ENCODE assay signal across 26 mouse cellular contexts in genomic region chr8:73626798-73627197, GRCm38 (mm10).
"Had no signal": no experiment of that assay in that cellular context is flagged by ENCODE, and none has a peak within 500 bp of the region (broad histone marks: within the 10 kb centered on the region; RNA-seq: fewer than 3 reads in every experiment).

No protein-coding gene starts in this region.

- DNase-seq: gastrocnemius, postnatal 14 days; gastrocnemius, postnatal 36 days; heart, adult 11 months; heart, adult 2 months; heart, postnatal 14 days; heart, postnatal 36 days; kidney, adult 11 months; kidney, adult 2 months; kidney, adult 9 months; kidney, postnatal 14 days; kidney, postnatal 36 days; layer of hippocampus, adult 9-11 months; layer of hippocampus, postnatal 36 days; left cerebral cortex, postnatal 4 days had no signal

- H3K27ac ChIP-seq: heart, adult 2 months; heart, embryonic 13.5 days; heart, embryonic 15.5 days; hindbrain, embryonic 13.5 days; hindbrain, embryonic 15.5 days; hindbrain, postnatal 0 days; kidney, embryonic 15.5 days; kidney, postnatal 0 days; limb, embryonic 13.5 days; limb, embryonic 15.5 days; liver, embryonic 12.5 days; liver, embryonic 14.5 days had no signal

- ATAC-seq: hindbrain, postnatal 0 days; intestine, embryonic 16.5 days; liver, embryonic 12.5 days had no signal

- H3K4me3 ChIP-seq: heart, adult 2 months; heart, embryonic 13.5 days; heart, embryonic 15.5 days; hindbrain, embryonic 13.5 days; hindbrain, embryonic 15.5 days; kidney, embryonic 15.5 days; limb, embryonic 13.5 days; limb, embryonic 15.5 days; liver, embryonic 12.5 days had no signal
